Mouse (Mus musculus) adrenal gland, postnatal 0 days (tissue): ENCODE measurements around the gene Snx27. TPM values are rescaled to one million over a fixed set of nuclear protein-coding genes. Genes with fewer than 3 reads are reported as not detected.

Experiments used
- polyA plus RNA-seq: library from polyadenylated mRNA; unstranded; fragments of >200 nt; fragmentation: Nextera tagmentation; extraction: Ambion mirVana; gene quantifications from 2 replicates; pipeline ENCODE4 v1.2.1, GENCODE M21; 2015

Snx27 gene
- polyA plus RNA-seq: 18.4 and 26.9 TPM in 2 replicates

GRCm38 (mm10) chr3:94582456-94582891, at the start of gene Snx27:
TSS of gene Snx27 (minus strand) at chr3:94582716.

GRCm38 (mm10) chr3:94480291-94480884, 102.1 kb downstream of the Snx27 start, which contains the start of gene Riiad1:
TSS of gene Riiad1 (minus strand) at chr3:94480341.

GRCm38 (mm10) chr3:94477981-94478422, 104.5 kb downstream of the Snx27 start, which contains the start of gene Celf3:
TSS of gene Celf3 (plus strand) at chr3:94478295.

Other genes starting within 250 kb of the Snx27 start
- not detected in 2 replicates for gene Them5, start 240.6 kb downstream of the Snx27 start, polyA plus RNA-seq
- 1.7 and 2.2 TPM in 2 replicates for gene C2cd4d, start 220.3 kb downstream of the Snx27 start, polyA plus RNA-seq
- 4.4 and 5.9 TPM in 2 replicates for gene Rorc, start 209.9 kb downstream of the Snx27 start, polyA plus RNA-seq
- gene Lingo4, start 184.2 kb downstream of the Snx27 start, polyA plus RNA-seq: 0.14 and 0.57 TPM in 2 replicates
- gene Tdrkh, start 169.4 kb downstream of the Snx27 start, polyA plus RNA-seq: 11.8 and 17.9 TPM in 2 replicates
- 68.0 and 70.0 TPM in 2 replicates for gene Mrpl9, start 139.4 kb downstream of the Snx27 start, polyA plus RNA-seq
- gene Oaz3, start 138.8 kb downstream of the Snx27 start, polyA plus RNA-seq: 0.32 and 0.33 TPM in 2 replicates
- gene Celf3, start 104.4 kb downstream of the Snx27 start, polyA plus RNA-seq: 62.1 and 70.2 TPM in 2 replicates
- 37.1 and 41.1 TPM in 2 replicates for gene Riiad1, start 102.4 kb downstream of the Snx27 start, polyA plus RNA-seq
- not detected in 2 replicates for gene Gm10972, start 60.4 kb upstream of the Snx27 start, polyA plus RNA-seq
- 6.9 and 13.2 TPM in 2 replicates for gene Tuft1, start 76.2 kb upstream of the Snx27 start, polyA plus RNA-seq
- 0.58 and 1.4 TPM in 2 replicates for gene Selenbp2, start 110.8 kb upstream of the Snx27 start, polyA plus RNA-seq
- gene Cgn, start 203.8 kb upstream of the Snx27 start, polyA plus RNA-seq: 2.1 and 2.3 TPM in 2 replicates